Mouse (Mus musculus) lung, postnatal 14 days (tissue): ENCODE data around the gene Eya4.
A peak's percentile ranks its signal among the peaks of the same experiment; 100 is the strongest.

Source experiments
- DNase-seq: peaks from one replicate; pipeline ENCODE4 v3.0.0; 2021

Gene Eya4

GRCm38 (mm10) chr10:23230863-23231262 is 119.7 kb downstream of the Eya4 start:
- DNase-seq, result no peak

- no peak for DNase-seq
Measured at GRCm38 (mm10) chr10:23223336-23223735, 127.2 kb downstream of the Eya4 start.

DNA sequence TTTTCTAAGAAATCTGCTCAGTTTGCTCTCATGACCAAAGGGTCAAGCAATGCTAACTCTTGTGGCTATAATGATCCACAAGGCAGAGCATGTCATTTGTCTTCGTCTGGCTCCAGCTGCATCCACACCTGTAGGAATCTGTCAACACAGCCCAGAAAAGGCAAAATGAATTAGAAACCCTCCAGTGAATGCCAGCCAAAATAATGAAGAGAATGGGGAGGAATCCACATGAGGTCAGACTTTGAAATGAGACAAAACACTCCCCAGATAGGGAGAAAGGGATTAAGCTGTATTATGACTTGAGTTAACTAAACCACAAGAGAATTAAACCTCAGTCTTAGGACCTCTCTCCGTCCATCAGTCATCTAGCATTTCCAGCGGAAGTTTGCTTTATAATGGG is 130.2 kb downstream of the Eya4 start:
- DNase-seq, result no peak

GRCm38 (mm10) chr10:23216815-23217214 is 133.8 kb downstream of the Eya4 start:
- DNase-seq, result no peak

- DNase-seq, result no peak
Measured at GRCm38 (mm10) chr10:23211381-23211780, 139.2 kb downstream of the Eya4 start.

- DNase-seq, result no peak
Measured at GRCm38 (mm10) chr10:23203885-23204284, 146.7 kb downstream of the Eya4 start.

DNA sequence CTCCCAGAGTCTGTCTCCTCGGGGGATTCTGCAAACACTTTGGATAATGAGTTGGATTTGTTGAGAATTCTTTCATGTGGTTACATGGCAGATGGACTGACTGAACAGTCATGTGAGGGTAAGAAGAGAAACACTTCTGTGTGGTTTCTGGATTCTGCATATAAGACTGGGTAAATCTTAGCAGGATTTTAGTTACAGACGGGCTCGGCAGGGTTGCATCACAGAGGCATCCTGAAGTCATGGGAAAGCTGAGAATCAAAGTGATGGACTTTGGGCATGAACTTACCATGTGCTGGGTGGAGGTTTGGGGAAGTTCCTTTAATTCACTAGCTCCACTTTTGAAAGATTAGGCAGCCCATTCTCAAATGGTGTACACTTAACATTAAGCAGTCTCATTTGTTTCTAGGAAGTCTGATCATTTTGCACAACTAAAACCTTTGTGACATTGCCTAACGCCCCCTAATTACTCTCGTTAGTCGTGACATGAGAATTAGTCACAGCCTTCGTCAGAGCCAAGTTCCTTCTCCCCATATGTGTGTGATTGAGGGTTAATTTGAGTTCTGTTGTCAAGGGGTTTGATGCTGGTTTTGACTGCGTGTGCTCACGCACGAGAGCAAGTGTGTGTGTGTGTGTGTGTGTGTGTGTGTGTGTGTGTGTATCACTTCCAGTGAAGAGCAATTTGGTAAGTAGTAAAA is 147.3 kb downstream of the Eya4 start:
- DNase-seq, result no peak

GRCm38 (mm10) chr10:23202591-23202990 is 148.0 kb downstream of the Eya4 start:
- no peak for DNase-seq

GRCm38 (mm10) chr10:23198251-23198650 is 152.3 kb downstream of the Eya4 start:
- no peak for DNase-seq

DNA sequence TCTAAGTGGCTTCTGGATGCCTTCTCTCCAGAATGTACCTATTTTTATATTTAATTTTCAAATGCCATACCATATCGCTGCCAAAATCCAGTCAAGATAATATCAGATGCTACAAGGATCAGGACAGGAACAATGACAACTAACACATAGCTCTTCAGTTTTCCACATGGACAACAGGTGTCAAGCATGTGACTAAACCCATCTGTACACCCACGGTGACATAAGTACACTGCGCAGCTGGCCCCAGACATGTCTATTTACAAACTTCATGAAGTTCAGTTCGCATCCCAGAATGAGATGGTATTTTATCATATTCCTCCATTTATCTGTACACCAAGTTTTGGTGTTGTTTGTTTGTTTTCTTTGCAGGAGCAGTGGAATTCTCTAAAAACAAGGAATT is 154.2 kb downstream of the Eya4 start:
- DNase-seq, result no peak

DNA sequence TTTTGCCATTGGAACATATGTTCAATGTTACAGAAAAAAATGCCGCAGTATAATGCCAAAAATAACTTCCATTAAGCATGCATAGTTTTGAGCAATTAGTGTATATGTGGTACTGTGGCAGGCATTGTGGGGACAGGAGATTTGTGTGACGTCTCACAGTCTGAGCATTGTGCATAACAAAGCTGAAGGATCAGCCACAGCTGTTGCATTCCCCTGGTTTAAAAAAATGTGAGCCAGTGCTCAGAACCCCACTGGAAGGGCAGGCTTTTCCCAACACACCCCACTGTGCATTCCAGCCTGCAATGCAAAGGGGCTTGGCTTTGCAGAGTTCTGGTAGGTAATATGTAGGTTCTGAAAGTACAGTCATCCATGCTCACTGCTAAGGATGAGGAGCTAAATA is 155.2 kb downstream of the Eya4 start:
- no peak for DNase-seq

DNA sequence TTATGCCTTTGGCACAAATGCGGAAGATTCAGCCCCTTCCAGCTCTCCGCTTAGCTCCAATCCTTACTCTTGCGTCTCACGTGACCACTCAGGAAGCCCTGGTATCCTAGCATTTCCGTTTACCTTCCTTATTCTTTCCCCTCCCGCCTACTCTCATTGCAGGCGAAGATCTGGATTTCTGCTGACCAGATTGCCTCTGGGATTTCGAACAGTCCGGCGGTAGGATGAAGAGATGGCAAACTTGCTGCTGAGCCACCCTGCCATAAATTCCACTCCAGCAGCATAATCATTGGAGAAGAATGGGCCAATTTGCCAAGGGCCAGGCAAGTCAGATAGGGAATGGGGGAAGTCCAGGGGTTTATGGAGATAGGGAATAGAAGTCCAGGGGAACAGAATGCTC is 160.8 kb downstream of the Eya4 start:
- no peak for DNase-seq

DNA sequence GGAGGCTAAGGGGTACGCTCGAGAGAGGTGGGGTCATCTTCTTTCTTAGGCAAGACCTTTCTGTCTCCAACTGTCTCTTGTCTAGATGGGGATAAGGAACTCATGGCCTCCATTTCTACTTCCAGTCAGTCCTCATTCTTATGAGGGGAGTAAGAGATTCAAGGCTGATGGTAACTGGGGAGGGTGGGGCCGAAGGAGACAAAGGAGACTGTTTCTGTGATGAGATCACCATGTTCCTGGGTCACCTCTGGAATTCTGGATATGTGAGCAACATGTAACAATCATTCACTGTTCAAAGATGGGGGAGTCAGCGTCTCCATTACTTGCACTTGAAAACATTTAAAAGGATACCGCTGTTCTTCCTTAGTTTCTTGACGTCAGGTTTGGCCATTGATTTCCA is 165.2 kb downstream of the Eya4 start:
- no peak for DNase-seq

DNA sequence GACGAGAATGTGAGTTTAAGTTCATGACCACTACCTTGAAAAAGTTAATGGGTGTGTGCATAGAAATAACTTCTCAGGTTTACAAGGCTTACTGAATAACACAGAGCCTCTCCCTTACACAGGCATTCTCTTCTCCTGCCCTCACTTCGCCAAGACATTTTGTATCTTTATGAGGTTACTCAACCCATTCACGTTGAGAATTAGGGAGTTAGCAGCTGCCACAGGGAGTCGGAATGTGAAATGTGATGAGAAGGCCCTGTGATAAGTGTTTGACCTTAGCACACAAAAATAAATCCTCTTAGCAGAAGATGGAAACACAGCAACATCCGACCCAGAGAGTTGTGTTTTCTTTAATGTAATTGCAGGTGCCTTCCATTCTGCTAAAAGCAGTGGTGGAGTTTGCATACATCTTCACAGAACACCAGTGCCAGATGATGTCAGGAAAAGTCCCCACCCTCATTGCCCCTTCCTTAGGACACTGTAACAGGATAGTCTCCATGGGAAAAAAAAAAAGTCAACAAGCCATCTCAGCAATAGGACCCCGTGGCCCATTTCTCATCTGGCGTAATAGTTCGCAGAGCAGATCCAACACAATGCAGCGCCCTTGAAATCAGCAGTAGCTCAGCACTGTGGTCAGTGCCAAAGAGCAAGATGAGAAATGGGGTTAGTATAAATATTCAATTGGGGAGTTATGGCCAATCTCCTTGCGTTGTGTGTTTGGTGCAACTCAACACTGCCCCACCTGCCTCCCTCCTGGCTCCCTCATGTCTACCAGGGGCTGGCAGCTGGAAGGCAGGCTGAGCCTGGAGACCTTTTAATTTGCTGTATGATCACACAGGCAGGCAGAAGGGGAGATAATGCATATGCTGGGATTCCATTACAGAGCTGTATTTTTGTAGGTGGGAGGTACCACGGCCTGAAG is 168.8 kb downstream of the Eya4 start:
- DNase-seq, result no peak

- DNase-seq, result no peak
Measured at GRCm38 (mm10) chr10:23179285-23179684, 171.3 kb downstream of the Eya4 start.

DNA sequence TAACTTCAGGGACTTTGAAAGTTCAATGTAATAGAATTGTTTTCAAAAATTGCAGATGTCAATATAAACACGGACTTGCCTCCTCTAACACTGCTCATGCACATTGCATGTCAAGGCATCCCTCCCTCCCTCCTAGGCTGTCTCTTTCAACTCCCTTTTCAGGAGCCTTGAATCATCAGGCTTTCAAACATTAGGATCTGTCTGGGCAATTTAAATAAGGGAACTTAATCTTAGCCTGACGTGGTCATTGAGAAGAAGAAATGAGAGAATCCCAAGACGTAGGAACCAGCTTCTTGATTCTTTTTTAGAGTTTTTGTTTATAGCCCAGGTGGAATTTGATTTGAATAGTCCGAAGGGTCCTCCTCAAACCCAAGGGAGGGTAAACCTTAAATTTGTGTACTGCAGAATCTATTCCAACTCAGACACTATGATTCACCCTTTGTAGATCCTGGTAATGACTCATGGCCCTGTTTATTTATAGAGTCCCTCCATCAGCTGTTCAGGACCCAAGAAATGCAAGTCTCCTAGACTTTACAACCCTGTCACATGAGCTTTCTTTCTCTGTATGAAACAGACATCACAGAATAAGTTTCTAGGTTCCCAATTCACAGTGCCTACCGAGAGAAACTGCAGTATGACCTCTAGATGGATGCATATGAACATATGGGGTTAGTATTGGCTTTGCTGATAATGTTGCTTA is 173.1 kb downstream of the Eya4 start:
- no peak for DNase-seq

GRCm38 (mm10) chr10:23176666-23177346 is 173.8 kb downstream of the Eya4 start:
- DNase-seq, result peak; percentile 2

DNA sequence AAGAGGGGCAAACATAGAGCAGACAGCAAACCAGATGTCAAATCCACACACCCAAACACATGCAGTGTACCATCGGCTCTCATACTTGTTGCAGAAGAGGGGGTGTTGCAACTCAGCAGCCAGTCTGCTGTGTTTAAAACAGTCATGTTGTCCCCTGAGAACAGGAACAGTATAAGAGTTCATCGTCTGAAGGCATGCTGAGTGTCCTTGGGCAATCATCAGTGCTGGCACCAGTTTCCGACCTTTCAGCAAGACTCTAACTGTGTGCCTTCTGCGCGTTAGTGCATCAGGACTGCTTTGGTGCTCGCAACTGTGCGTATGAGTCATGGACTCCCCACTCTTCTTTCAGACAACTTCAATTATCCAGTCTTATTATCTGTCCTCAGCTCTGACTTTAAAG is 179.0 kb downstream of the Eya4 start:
- DNase-seq, result no peak

DNA sequence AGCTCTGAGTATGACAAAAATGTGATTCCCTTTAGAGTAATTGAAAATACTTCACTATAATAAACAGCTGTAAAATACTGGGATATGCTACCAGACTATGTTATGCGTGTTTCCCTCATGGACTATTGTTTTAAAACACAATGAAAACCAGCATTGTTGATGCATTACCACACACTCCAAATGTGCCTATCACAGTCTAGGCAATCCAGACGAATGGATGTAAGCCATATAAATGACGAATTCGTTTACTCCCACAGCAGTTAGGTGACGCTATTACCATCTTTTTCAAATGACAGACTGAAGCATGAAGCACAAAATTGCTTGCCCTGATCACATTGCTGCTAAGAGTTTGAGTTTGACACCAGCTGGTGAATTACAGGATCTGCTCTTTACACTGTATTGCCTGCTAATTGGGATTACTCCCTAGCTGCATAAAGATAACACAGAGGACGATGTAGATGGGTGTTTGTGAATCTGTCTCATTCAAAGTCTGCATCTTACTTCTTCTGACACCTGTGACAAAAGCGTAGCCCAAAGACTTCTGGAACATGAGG is 185.4 kb downstream of the Eya4 start:
- no peak for DNase-seq

DNA sequence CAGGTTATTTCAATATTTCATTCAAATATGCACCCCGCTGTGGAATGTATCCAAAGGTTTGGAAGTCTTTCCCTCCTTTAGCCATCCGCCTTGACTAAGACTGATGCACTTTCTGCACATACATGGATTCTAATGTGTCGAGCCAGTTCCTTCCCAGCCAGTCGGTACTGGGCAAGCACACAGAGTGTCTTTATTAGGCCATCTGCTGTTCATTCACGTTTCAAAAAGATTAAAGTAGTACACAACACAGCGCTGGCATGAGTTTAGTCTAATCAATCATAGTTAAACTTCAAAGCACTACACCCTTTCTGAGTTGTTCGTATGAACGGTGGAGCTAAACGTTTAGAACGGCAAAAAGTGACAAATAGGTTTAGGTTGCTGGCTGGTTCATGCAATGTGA is 190.7 kb downstream of the Eya4 start:
- DNase-seq, result no peak

GRCm38 (mm10) chr10:23159138-23159537 is 191.4 kb downstream of the Eya4 start:
- DNase-seq, result no peak

DNA sequence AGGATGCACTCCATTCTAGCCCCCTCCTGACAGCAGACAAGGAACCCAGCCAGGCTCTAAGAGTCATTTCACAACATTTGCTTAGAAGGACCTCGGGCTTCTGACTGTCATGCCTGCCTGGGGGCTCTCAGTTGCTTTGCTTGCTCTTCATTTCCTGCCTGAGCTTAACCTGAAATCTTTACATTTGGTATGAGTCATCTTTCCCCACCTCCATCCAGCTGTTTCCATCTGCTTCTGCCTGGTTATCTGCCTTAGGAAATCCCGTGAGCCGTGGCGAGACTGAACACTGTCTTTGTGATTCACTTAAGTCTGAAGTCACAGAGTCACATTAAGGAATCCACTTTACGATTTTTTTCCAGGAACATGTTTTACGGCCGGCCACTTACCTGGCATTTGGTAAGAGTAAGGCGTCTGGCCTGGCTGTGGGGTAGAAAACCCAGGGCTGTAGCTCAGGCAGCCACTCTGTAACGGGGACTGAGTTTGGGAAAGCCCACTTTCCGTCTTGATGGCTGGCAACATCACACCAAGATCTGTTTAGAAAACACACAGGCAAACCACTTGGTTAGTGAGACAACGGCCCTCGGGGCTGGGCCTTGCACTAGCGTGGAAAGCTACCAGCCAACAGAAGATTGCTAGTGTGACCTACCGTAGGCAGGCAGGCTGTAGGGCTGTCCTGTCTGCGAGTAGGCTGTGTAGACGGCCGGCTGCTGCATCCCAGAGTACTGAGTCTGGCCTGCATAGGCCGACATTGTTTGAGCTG is 193.5 kb downstream of the Eya4 start:
- no peak for DNase-seq
